Mouse (Mus musculus) liver, postnatal 0 days (tissue): ENCODE results near the gene Hyou1. TPM values are rescaled to one million over a fixed set of nuclear protein-coding genes. Genes with fewer than 3 reads are reported as not detected.
"Not testable (repeated sequence)": the region's sequence is repeated elsewhere in the genome, so short reads cannot be mapped to it uniquely, and the experiment has no call there.

Experiments
- ATAC-seq: fragments of 200-750 bp; cut with Nextera tagmentation; 2 replicates; pipeline ENCODE4 v1.8.0; 2017; ENCODE audit warnings: mild to moderate bottlenecking, moderate library complexity
- DNase-seq: peaks from one replicate; pipeline ENCODE4 v3.0.0-alpha.2; 2016
- H3K27ac ChIP-seq: fragments of 300-500 bp; sonication (generic); 2 replicates; pipeline ENCODE4 v1.5.1; 2014; ENCODE audit warnings: antibody characterized with exemption, moderate library complexity, mild to moderate bottlenecking, low read depth
- H3K27me3 ChIP-seq: fragments of 300-500 bp; sonication (generic); 2 replicates; pipeline ENCODE4 v1.6.1; 2014; ENCODE audit warnings: low read length, control low read depth, mixed read lengths; ENCODE audit not compliant: insufficient read depth
- H3K36me3 ChIP-seq: fragments of 300-500 bp; sonication (generic); replicated peaks from 2 replicates; pipeline ENCODE4 v1.6.1; 2014; ENCODE audit warnings: mild to moderate bottlenecking, control low read depth, low read length, moderate library complexity, mixed read lengths; ENCODE audit not compliant: insufficient read depth
- H3K4me1 ChIP-seq: fragments of 300-500 bp; sonication (generic); 2 replicates; pipeline ENCODE4 v1.6.1; 2014; ENCODE audit warnings: antibody characterized with exemption, mild to moderate bottlenecking, control low read depth; ENCODE audit not compliant: insufficient read depth
- H3K4me2 ChIP-seq: fragments of 300-500 bp; sonication (generic); 2 replicates; pipeline ENCODE4 v1.6.1; 2014; ENCODE audit warnings: low read depth, mild to moderate bottlenecking, low read length, moderate library complexity, mixed read lengths
- H3K4me3 ChIP-seq: fragments of 300-500 bp; sonication (generic); 2 replicates; pipeline ENCODE4 v1.5.1; 2014; ENCODE audit warnings: low read depth, low read length
- H3K9ac ChIP-seq: fragments of 300-500 bp; sonication (generic); replicated peaks from 2 replicates; pipeline ENCODE4 v1.6.1; 2014; ENCODE audit warnings: mild to moderate bottlenecking, moderate library complexity
- H3K9me3 ChIP-seq: fragments of 300-500 bp; sonication (generic); 2 replicates; pipeline ENCODE4 v1.6.1; 2016; ENCODE audit warnings: mild to moderate bottlenecking, control low read depth, low read length, mixed read lengths
- CTCF ChIP-seq: sonication (generic); IDR thresholded peaks from 2 replicates; pipeline ENCODE4 v1.5.1; 2016; ENCODE audit warnings: antibody characterized with exemption, low read depth
- EP300 ChIP-seq: IDR thresholded peaks from 2 replicates; pipeline ENCODE4 v1.6.1; 2016; ENCODE audit warnings: antibody characterized with exemption, low read depth, mild to moderate bottlenecking
- WGBS: fragments of 180-500 bp; shearing (Covaris S2); extraction: QIAGEN DNeasy Blood & Tissue Kit; methylation state at CpG from one replicate; pipeline ENCODE4 v1.1.7; 2014; ENCODE audit not compliant: insufficient replicate concordance; 5-methylcytosine and 5-hydroxymethylcytosine counted together
- polyA plus RNA-seq: library from polyadenylated mRNA; unstranded; fragments of >200 nt; fragmentation: Nextera tagmentation; extraction: Ambion mirVana; gene quantifications from 2 replicates; pipeline ENCODE4 v1.2.1, GENCODE M21; 2015

The Hyou1 gene
- polyA plus RNA-seq, 1 experiment from 2014 or later: 6.6 TPM

- Histone ChIP-seq H3K9me3 (no peaks in the 10 kb centered on the region), H3K4me1 (peaks cover 14% of the 10 kb centered on the region), H3K27me3 (no peaks in the 10 kb centered on the region), H3K9ac (no peak overlapping the region), H3K27ac (peak overlapping the region; percentile 1; the same call in 1 of the 2 replicates), H3K4me3 (no peak overlapping the region), H3K36me3 (peaks cover 61% of the 10 kb centered on the region), H3K4me2 (no peak overlapping the region)
- 42% methylated on average over 4 of the region's 4 CpGs for WGBS
- DNase-seq: no peak
- no peak for ATAC-seq
- TF ChIP-seq CTCF (no peak), EP300 (no peak)
Measured at GRCm38 (mm10) chr9:44412306-44412705, 33.0 kb downstream of the Hyou1 start.

- WGBS: 68% methylated on average over 2 of the region's 2 CpGs
- H3K36me3 ChIP-seq: peaks cover 61% of the 10 kb centered on the region
- H3K9ac ChIP-seq: no peak overlapping the region
- H3K4me2 ChIP-seq: no peak overlapping the region
- no peak for TF ChIP-seq CTCF
- TF ChIP-seq EP300: no peak
- H3K9me3 ChIP-seq: no peaks in the 10 kb centered on the region
- H3K27ac ChIP-seq: 0 out of 2 replicates have a peak overlapping the region, but pooled peaks have one; percentile 1
- ATAC-seq (no peak), DNase-seq (no peak)
- H3K27me3 ChIP-seq: no peaks in the 10 kb centered on the region
- H3K4me1 ChIP-seq: peaks cover 16% of the 10 kb centered on the region
- no peak overlapping the region for H3K4me3 ChIP-seq
Measured at GRCm38 (mm10) chr9:44412781-44413180, 33.5 kb downstream of the Hyou1 start.

- TF ChIP-seq EP300: no peak
- no peak for TF ChIP-seq CTCF
- Histone ChIP-seq H3K9me3 (no peaks in the 10 kb centered on the region), H3K36me3 (peaks cover 30% of the 10 kb centered on the region), H3K9ac (peak overlapping the region; percentile 80), H3K4me2 (peak overlapping the region; percentile 95), H3K27me3 (no peaks in the 10 kb centered on the region), H3K27ac (peak overlapping the region; percentile 75), H3K4me3 (peak overlapping the region; percentile 72), H3K4me1 (peaks cover 10% of the 10 kb centered on the region)
- 4% methylated on average over 26 of the region's 26 CpGs for WGBS
- peak; percentile 74 for ATAC-seq
- DNase-seq: no peak
Measured at GRCm38 (mm10) chr9:44417156-44417891, 38.0 kb downstream of the Hyou1 start.

- no peaks in the 10 kb centered on the region for H3K27me3 ChIP-seq
- peak; percentile 96 for DNase-seq
- peak overlapping the region; percentile 72 for H3K4me3 ChIP-seq
- TF ChIP-seq CTCF (peak; percentile 90), EP300 (0 out of 2 replicates have a peak, but pooled peaks have one; percentile 33)
- H3K9me3 ChIP-seq: no peaks in the 10 kb centered on the region
- peak overlapping the region; percentile 75 for H3K27ac ChIP-seq
- H3K4me1 ChIP-seq: peaks cover 10% of the 10 kb centered on the region
- under 1% methylated on average over 38 of the region's 38 CpGs for WGBS
- peak overlapping the region; percentile 95 for H3K4me2 ChIP-seq
- ATAC-seq: peak; percentile 98
- peaks cover 24% of the 10 kb centered on the region for H3K36me3 ChIP-seq
- peak overlapping the region; percentile 80 for H3K9ac ChIP-seq
Measured at GRCm38 (mm10) chr9:44417892-44418363, 38.6 kb downstream of the Hyou1 start.

GRCm38 (mm10) chr9:44418519-44419385 is 39.5 kb downstream of the Hyou1 start, which contains the start of gene Ccdc84:
Ccdc84 (minus strand) TSS chr9:44418569.
- no peak for ATAC-seq

GRCm38 (mm10) chr9:44419730-44420129 is 40.4 kb downstream of the Hyou1 start:
- H3K9me3 ChIP-seq, H3K36me3 ChIP-seq, H3K4me1 ChIP-seq, H3K4me3 ChIP-seq, H3K27ac ChIP-seq, H3K4me2 ChIP-seq, ATAC-seq, H3K9ac ChIP-seq, H3K27me3 ChIP-seq, DNase-seq: not testable (repeated sequence)
- WGBS: 86% methylated on average over 9 of the region's 9 CpGs

More at GRCm38 (mm10) chr9:44418519-44419385, 39.5 kb downstream of the Hyou1 start, which contains the start of gene Ccdc84:
- no peaks in the 10 kb centered on the region for H3K27me3 ChIP-seq
- no peak for DNase-seq
- TF ChIP-seq CTCF (no peak), EP300 (no peak)
- peaks cover 16% of the 10 kb centered on the region; the same call in 1 of the 2 replicates for H3K36me3 ChIP-seq
- peak within 1 kb of the TSS; percentile 75 for H3K27ac ChIP-seq
- peak within 1 kb of the TSS; percentile 72 for H3K4me3 ChIP-seq
- H3K9ac ChIP-seq: peak within 1 kb of the TSS; percentile 80
- WGBS: 69% methylated on average over 14 of the region's 14 CpGs
- H3K4me2 ChIP-seq: peak within 1 kb of the TSS; percentile 95
- H3K9me3 ChIP-seq: no peaks in the 10 kb centered on the region
- H3K4me1 ChIP-seq: peaks cover 10% of the 10 kb centered on the region
